30 mouse cellular contexts compared by ENCODE assay signal in genomic region chr4:63604945-63605344, GRCm38 (mm10). TPM values are rescaled to one million over a fixed set of nuclear protein-coding genes. Genes with fewer than 3 reads are reported as not detected.
"Had no signal": no experiment of that assay in that cellular context is flagged by ENCODE, and none has a peak within 500 bp of the region (broad histone marks: within the 10 kb centered on the region; RNA-seq: fewer than 3 reads in every experiment).

Gene Gm11213 (minus strand): TSS chr4:63605261.

- H3K9ac ChIP-seq: limb, embryonic 13.5 days; liver, embryonic 12.5 days; liver, embryonic 15.5 days; lung, embryonic 15.5 days; midbrain, embryonic 13.5 days; neural tube, embryonic 13.5 days; stomach, embryonic 15.5 days had no signal

- H3K36me3 ChIP-seq: limb, embryonic 10.5 days; limb, embryonic 13.5 days; liver, embryonic 12.5 days; liver, embryonic 15.5 days; lung, embryonic 15.5 days; midbrain, embryonic 10.5 days; midbrain, embryonic 13.5 days; neural tube, embryonic 13.5 days; stomach, embryonic 15.5 days had no signal

- DNase-seq: kidney, postnatal 14 days; kidney, postnatal 4 days; layer of hippocampus, adult 9-11 months; liver; lung, adult 18-20 months; lung, postnatal 10 days; lung, postnatal 36 days; right cerebral cortex, postnatal 25 days; spleen, adult 18-20 months; thymus, adult 2 months; thymus, postnatal 14 days; thymus, postnatal 4 days had no signal

- H3K27me3 ChIP-seq: limb, embryonic 13.5 days; liver, embryonic 12.5 days; liver, embryonic 15.5 days; lung, embryonic 15.5 days; midbrain, embryonic 13.5 days; neural tube, embryonic 13.5 days; stomach, embryonic 15.5 days had no signal

- ATAC-seq: liver, embryonic 12.5 days; midbrain, embryonic 13.5 days; midbrain, embryonic 16.5 days had no signal

- H3K4me1 ChIP-seq: limb, embryonic 10.5 days; limb, embryonic 13.5 days; liver, embryonic 12.5 days; liver, embryonic 15.5 days; lung, embryonic 15.5 days; megakaryocyte, embryonic 14.5 days; midbrain, embryonic 10.5 days; midbrain, embryonic 13.5 days; neural tube, embryonic 13.5 days; stomach, embryonic 15.5 days had no signal

- H3K27ac ChIP-seq: layer of hippocampus, adult 2 months; limb, embryonic 10.5 days; limb, embryonic 13.5 days; liver, embryonic 12.5 days; liver, embryonic 15.5 days; lung, embryonic 15.5 days; midbrain, embryonic 10.5 days; midbrain, embryonic 13.5 days; neural tube, embryonic 13.5 days; stomach, embryonic 15.5 days had no signal

- H3K4me2 ChIP-seq: limb, embryonic 13.5 days; liver, embryonic 12.5 days; liver, embryonic 15.5 days; lung, embryonic 15.5 days; midbrain, embryonic 13.5 days; neural tube, embryonic 13.5 days; stomach, embryonic 15.5 days had no signal

- H3K9me3 ChIP-seq: limb, embryonic 10.5 days; limb, embryonic 13.5 days; liver, embryonic 12.5 days; liver, embryonic 15.5 days; lung, embryonic 15.5 days; midbrain, embryonic 10.5 days; midbrain, embryonic 13.5 days; neural tube, embryonic 13.5 days; stomach, embryonic 15.5 days had no signal

- H3K4me3 ChIP-seq: layer of hippocampus, adult 2 months; limb, embryonic 10.5 days; limb, embryonic 13.5 days; liver, embryonic 12.5 days; liver, embryonic 15.5 days; lung, embryonic 15.5 days; megakaryocyte, embryonic 14.5 days; midbrain, embryonic 10.5 days; midbrain, embryonic 13.5 days; myocyte; neural tube, embryonic 13.5 days; stomach, embryonic 15.5 days had no signal

RNA-seq across cellular contexts. Expression of gene Gm11213, which starts in this region (rescaled TPM):
- total RNA-seq: layer of hippocampus, adult 2 months; layer of hippocampus, postnatal 25 days; left cerebral cortex, adult 18-20 months; left cerebral cortex, postnatal 25 days; monocyte, adult 5-6 weeks; neutrophil, adult 5-6 weeks had no signal
- polyA plus RNA-seq: limb, embryonic 10.5 days; limb, embryonic 13.5 days; liver, embryonic 12.5 days; liver, embryonic 15.5 days; lung, embryonic 15.5 days; midbrain, embryonic 10.5 days; midbrain, embryonic 13.5 days; midbrain, embryonic 16.5 days; myocyte; neural tube, embryonic 13.5 days; stomach, embryonic 15.5 days; thymus, adult 2 months had no signal
